Mouse (Mus musculus) lung, postnatal 0 days (tissue): ENCODE data around the gene Pde4c.

ENCODE experiments used
- CTCF ChIP-seq: IDR thresholded peaks from 2 replicates; pipeline ENCODE4 v1.5.1; 2016; ENCODE audit warnings: antibody characterized with exemption, mild to moderate bottlenecking
- EP300 ChIP-seq: IDR thresholded peaks from 2 replicates; pipeline ENCODE4 v1.6.1; 2016; ENCODE audit warnings: antibody characterized with exemption, mild to moderate bottlenecking, control low read depth

DNA sequence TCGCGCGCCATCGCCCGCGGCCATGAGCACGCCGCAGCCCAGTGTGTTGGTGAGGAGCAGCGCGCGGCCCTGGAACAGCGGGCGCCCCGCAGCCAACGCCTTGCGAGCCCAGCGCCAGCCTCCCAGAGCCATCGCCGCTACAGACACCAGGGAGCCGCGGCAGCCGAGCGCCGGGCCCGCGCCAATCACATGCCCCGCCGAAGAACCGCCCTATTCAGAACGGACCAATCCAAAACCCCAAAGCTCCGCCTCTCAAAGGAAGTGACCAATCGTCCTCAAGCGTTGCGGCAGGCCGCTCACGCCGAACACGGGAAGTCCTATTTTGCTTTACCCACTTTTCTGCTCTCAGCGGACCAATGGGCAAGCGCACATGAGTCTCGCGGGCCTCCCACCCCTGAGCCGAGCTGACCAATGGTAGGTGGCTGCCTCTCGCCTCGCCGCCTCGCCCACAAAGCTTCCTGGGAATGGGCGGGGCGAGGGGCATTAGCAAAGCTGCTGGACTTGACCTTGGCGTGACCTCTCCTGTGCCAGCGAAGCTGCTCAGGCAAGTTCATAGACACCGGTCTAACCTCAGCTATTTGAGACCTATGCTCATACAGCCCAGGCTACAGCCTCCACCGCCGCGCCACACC, 37.4 kb downstream of the Pde4c start, which contains the start of gene Mpv17l2:
- TF ChIP-seq CTCF (no peak), EP300 (peak; percentile 55; the same call in 1 of the 2 replicates)
